Mouse (Mus musculus) gastrocnemius, postnatal 14 days (tissue): ENCODE results near the gene Rcc1. TPM values are rescaled to one million over a fixed set of nuclear protein-coding genes. Genes with fewer than 3 reads are reported as not detected.
"Not testable (repeated sequence)": the region's sequence is repeated elsewhere in the genome, so short reads cannot be mapped to it uniquely, and the experiment has no call there.

ENCODE experiments used
- DNase-seq: peaks from one replicate; pipeline ENCODE4 v3.0.0; 2021; ENCODE audit warnings: mixed read lengths
- intact Hi-C: fragments of 180-260 bp; cut with DNase I; formaldehyde crosslinking; loops from one replicate; pipeline ENCODE4 v1.15.1; 2025; ENCODE audit warnings: low total_unique reads
- total RNA-seq, 2 experiments: library from RNA; stranded (reverse); gene quantifications; 2 replicates each; pipeline ENCODE4 v1.2.3; 2021

Gene Rcc1
- total RNA-seq, 2 experiments from 2014 or later: 7.5 to 9.1 TPM

DNA sequence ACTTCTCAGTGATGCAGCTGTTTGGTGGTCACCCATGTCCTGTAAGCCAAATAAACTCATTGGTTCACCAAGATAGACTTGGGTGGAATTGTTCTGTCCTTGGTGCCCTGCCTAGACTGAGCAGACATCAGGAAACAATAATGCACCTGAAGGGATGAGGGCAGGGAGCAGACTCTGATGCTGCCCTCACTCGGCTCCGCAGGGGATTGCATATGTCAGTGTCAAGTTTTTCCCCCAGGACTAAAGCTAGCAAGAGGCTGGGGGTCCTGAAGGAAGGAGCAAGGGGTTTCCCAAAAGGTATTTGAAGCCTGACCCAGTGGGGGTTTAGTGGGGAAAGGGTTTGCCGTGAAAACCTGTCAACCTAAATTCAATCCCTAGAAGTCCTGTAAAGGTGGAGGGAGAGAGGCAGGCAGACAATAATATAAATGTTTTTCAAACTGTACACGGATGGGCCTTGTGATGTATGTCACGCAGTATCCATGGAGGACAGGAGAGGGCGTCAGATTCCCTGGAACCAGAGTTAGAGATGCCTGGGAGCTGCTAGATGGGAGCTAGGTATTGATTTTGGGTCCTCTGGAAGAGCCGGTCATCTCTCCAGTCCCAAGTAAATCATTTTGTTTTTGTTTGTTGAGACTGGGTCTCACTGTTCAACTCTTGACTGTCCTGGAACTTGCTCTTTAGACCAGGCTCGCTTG lies 57.6 kb downstream of the Rcc1 start:
- intact Hi-C loops: loop anchor here (10.0 kb wide), 2 partner anchors 119 to 219 kb away; partner anchors contain the start of gene Sesn2
- no peak for DNase-seq

DNA sequence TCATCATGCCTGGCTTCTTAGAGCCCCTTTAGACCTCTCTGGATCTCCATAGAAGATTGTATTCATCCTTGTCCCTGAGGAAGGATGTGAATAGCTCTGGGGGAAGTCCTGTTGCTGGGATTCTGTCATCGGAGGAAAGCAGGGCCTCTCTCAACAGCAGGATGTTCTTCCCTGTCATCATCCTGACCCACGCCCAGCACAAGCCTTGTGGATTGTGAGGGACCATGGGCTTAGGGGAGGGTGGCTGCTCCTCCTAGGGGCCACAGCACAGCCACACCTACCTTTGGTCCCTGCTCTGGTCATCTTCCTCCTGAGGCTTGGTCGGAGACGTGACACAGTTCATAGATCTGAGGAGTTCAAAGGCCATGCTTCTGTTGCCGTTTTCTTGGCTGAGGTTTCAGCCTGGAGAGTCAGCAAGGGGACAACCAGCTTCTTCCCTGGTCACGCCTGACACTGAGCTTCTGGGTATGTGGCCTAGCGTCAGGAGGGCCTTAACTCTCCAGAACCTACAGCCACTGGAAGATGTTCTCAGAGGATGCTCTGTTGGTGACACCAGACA lies 59.6 kb downstream of the Rcc1 start:
- intact Hi-C loops: loop anchor here (5.0 to 10.0 kb wide), 3 partner anchors 54 to 221 kb away; partner anchors contain the start of gene Sesn2
- DNase-seq: no peak

GRCm38 (mm10) chr4:132292988-132293387 lies 60.4 kb downstream of the Rcc1 start:
- intact Hi-C loops: loop anchor here (5.0 to 10.0 kb wide), 3 partner anchors 54 to 222 kb away; partner anchors contain the start of gene Sesn2

GRCm38 (mm10) chr4:132291624-132292335 lies 61.6 kb downstream of the Rcc1 start:
- no peak for DNase-seq
- intact Hi-C loops: loop anchor here (5.0 to 10.0 kb wide), 3 partner anchors 56 to 223 kb away; partner anchors contain the start of gene Sesn2

More at GRCm38 (mm10) chr4:132292988-132293387, 60.4 kb downstream of the Rcc1 start:
- DNase-seq: peak; percentile 54

- intact Hi-C loops: loop anchor here (5.0 to 10.0 kb wide), 3 partner anchors 56 to 224 kb away; partner anchors contain the start of gene Sesn2
- no peak for DNase-seq
Observed at GRCm38 (mm10) chr4:132291056-132291455, 62.3 kb downstream of the Rcc1 start.

DNA sequence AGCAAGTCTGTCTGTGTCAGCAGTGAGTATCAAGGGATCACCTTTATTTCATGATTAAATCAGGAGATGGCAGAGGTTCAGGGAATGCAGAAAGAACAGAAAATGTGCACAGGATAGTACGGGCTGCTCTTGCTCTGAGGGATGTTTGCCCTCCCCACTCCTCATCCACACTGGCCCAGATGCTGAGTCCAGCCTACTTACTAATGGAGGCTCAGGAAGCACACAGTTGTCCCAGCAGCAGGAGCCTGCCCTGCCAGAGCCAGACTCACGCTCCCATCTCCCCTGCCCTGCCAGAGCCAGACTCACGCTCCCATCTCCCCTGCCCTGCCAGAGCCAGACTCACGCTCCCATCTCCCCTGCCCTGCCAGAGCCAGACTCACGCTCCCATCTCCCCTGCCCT lies 64.6 kb downstream of the Rcc1 start:
- DNase-seq, intact Hi-C loops: not testable (repeated sequence)

Other genes with a start within 250 kb of the Rcc1 start
- gene Oprd1, start 209.1 kb downstream of the Rcc1 start, total RNA-seq: under 1 TPM in 1 of 2 experiments, not detected in 1; 0.04 TPM
- 10 to 100 TPM; 29.5 to 33.7 TPM for gene Ythdf2, start 141.3 kb downstream of the Rcc1 start, total RNA-seq
- gene Gmeb1, start 92.0 kb downstream of the Rcc1 start, total RNA-seq: 1 to 10 TPM; 9.4 to 9.9 TPM
- 10 to 100 TPM; 22.8 to 26.9 TPM for gene Taf12, start 79.2 kb downstream of the Rcc1 start, total RNA-seq
- under 1 TPM in 1 of 2 experiments, not detected in 1; 0.94 TPM for gene Rab42, start 50.2 kb downstream of the Rcc1 start, total RNA-seq
- 10 to 100 TPM; 12.9 to 13.9 TPM for gene Trnau1ap, start 24.1 kb downstream of the Rcc1 start, total RNA-seq
- 10 to 100 TPM; 13.2 to 13.3 TPM for gene Phactr4, start 68.9 kb upstream of the Rcc1 start, total RNA-seq
- 1 to 10 TPM; 3.8 to 5.2 TPM for gene Med18, start 110.3 kb upstream of the Rcc1 start, total RNA-seq
- 1 to 10 TPM; 2.2 to 2.4 TPM for gene Sesn2, start 156.9 kb upstream of the Rcc1 start, total RNA-seq
- 10 to 100 TPM; 80.8 to 83.4 TPM for gene Atpif1, start 180.1 kb upstream of the Rcc1 start, total RNA-seq
- 10 to 100 TPM; 51.0 to 60.3 TPM for gene Dnajc8, start 181.9 kb upstream of the Rcc1 start, total RNA-seq
- gene Ptafr, start 210.5 kb upstream of the Rcc1 start, total RNA-seq: 1 to 10 TPM in 1 of 2 experiments, under 1 TPM in 1; 0.91 to 1.6 TPM